Comparison of ENCODE assay signal across 21 mouse cellular contexts in genomic region chr5:139352317-139352716, GRCm38 (mm10). TPM values are rescaled to one million over a fixed set of nuclear protein-coding genes. Genes with fewer than 3 reads are reported as not detected.
A peak's percentile ranks its signal among the peaks of the same experiment; 100 is the strongest.
DNase-seq lines count a peak whose midpoint lies in the region; ATAC-seq and TF ChIP-seq lines count a peak whose summit lies in the region.
"Had no signal": no experiment of that assay in that cellular context is flagged by ENCODE, and none has a peak within 500 bp of the region (broad histone marks: within the 10 kb centered on the region; RNA-seq: fewer than 3 reads in every experiment).

TSS of gene Cyp2w1 (plus strand) at chr5:139352617.

- DNase-seq in heart, adult 8-10 months (ENCODE audit: low spot score) = no peak
- DNase-seq in adipocyte (ENCODE audit: low spot score) = no peak
- DNase-seq in kidney, adult 2 months = no peak
- DNase-seq in T-cell, adult 2 months (ENCODE audit: low spot score) = no peak
- DNase-seq: adrenal gland, postnatal 10 days; cerebellum, adult 11 months; gastrocnemius, postnatal 25 days; layer of hippocampus, adult 9-11 months; right cerebral cortex, postnatal 4 days; thymus, adult 18-20 months had no signal

- no peaks in the 10 kb centered on the region for H3K9me3 ChIP-seq in heart, embryonic 13.5 days
- no peaks in the 10 kb centered on the region for H3K9me3 ChIP-seq in midbrain, embryonic 13.5 days
- H3K9me3 ChIP-seq in midbrain, embryonic 15.5 days = no peaks in the 10 kb centered on the region
- no peaks in the 10 kb centered on the region for H3K9me3 ChIP-seq in limb, embryonic 12.5 days
- H3K9me3 ChIP-seq: forebrain, embryonic 13.5 days; megakaryocyte, embryonic 14.5 days had no signal

- H3K4me1 ChIP-seq in heart, embryonic 13.5 days = peaks cover 16% of the 10 kb centered on the region
- H3K4me1 ChIP-seq in midbrain, embryonic 13.5 days (replicated peaks) = peaks cover 9% of the 10 kb centered on the region
- H3K4me1 ChIP-seq in midbrain, embryonic 15.5 days = no peaks in the 10 kb centered on the region; the same call in 1 of the 2 replicates
- H3K4me1 ChIP-seq in limb, embryonic 12.5 days (replicated peaks) = peaks cover 32% of the 10 kb centered on the region
- peaks cover 6% of the 10 kb centered on the region; the same call in 1 of the 2 replicates for H3K4me1 ChIP-seq in kidney, adult 2 months (ENCODE audit: control insufficient read depth, insufficient read depth, low read length)

- no peak for ATAC-seq in heart, embryonic 13.5 days (ENCODE audit: extremely low read depth, insufficient number of reproducible peaks, low FRiP score, low TSS enrichment)
- ATAC-seq in midbrain, embryonic 13.5 days = no peak
- no peak for ATAC-seq in midbrain, embryonic 15.5 days (replicated peaks)
- no peak for ATAC-seq in limb, embryonic 12.5 days (ENCODE audit: insufficient number of reproducible peaks, insufficient read depth, low FRiP score, low TSS enrichment, low read depth)
- ATAC-seq: forebrain, embryonic 13.5 days; inflammation-experienced regulatory T-cells, adult 6 months had no signal

- no peak for TF ChIP-seq CTCF in kidney, adult 2 months (conservative IDR thresholded peaks at IDR 0.05; ENCODE audit: insufficient read depth, insufficient read length, low read depth, low read length)

- peak within 1 kb of the TSS; percentile 56 for H3K9ac ChIP-seq in heart, embryonic 13.5 days
- peak within 1 kb of the TSS; percentile 36; the same call in 1 of the 2 replicates for H3K9ac ChIP-seq in midbrain, embryonic 13.5 days (replicated peaks)
- no peak within 1 kb of the TSS for H3K9ac ChIP-seq in midbrain, embryonic 15.5 days
- peak within 1 kb of the TSS; percentile 40; the same call in 1 of the 2 replicates for H3K9ac ChIP-seq in limb, embryonic 12.5 days (replicated peaks)
- H3K9ac ChIP-seq: forebrain, embryonic 13.5 days; liver, embryonic 14.5 days had no signal

- H3K27ac ChIP-seq in heart, embryonic 13.5 days (replicated peaks) = no peak within 1 kb of the TSS; the same call in 1 of the 2 replicates
- no peak within 1 kb of the TSS for H3K27ac ChIP-seq in midbrain, embryonic 13.5 days
- no peak within 1 kb of the TSS for H3K27ac ChIP-seq in midbrain, embryonic 15.5 days
- peak within 1 kb of the TSS; percentile 41; the same call in 1 of the 2 replicates for H3K27ac ChIP-seq in limb, embryonic 12.5 days
- no peak within 1 kb of the TSS for H3K27ac ChIP-seq in kidney, adult 2 months (ENCODE audit: insufficient read depth, low read depth, low read length)
- H3K27ac ChIP-seq: forebrain, embryonic 13.5 days; liver, embryonic 14.5 days had no signal

- no peaks in the 10 kb centered on the region for H3K36me3 ChIP-seq in heart, embryonic 13.5 days
- H3K36me3 ChIP-seq in midbrain, embryonic 13.5 days = no peaks in the 10 kb centered on the region
- no peaks in the 10 kb centered on the region for H3K36me3 ChIP-seq in midbrain, embryonic 15.5 days (replicated peaks)
- H3K36me3 ChIP-seq in limb, embryonic 12.5 days = no peaks in the 10 kb centered on the region
- H3K36me3 ChIP-seq in kidney, adult 2 months (ENCODE audit: control insufficient read depth, insufficient read depth, low read length) = no peaks in the 10 kb centered on the region

- peak within 1 kb of the TSS; percentile 20; the same call in 1 of the 2 replicates for H3K4me2 ChIP-seq in heart, embryonic 13.5 days
- no peak within 1 kb of the TSS for H3K4me2 ChIP-seq in midbrain, embryonic 13.5 days (replicated peaks)
- H3K4me2 ChIP-seq in midbrain, embryonic 15.5 days = no peak within 1 kb of the TSS
- H3K4me2 ChIP-seq in limb, embryonic 12.5 days = peak within 1 kb of the TSS; percentile 32
- H3K4me2 ChIP-seq: forebrain, embryonic 13.5 days had no signal

- 49% methylated on average over 6 of the region's 6 CpGs for WGBS in heart, embryonic 13.5 days
- 68% methylated on average over 6 of the region's 6 CpGs for WGBS in midbrain, embryonic 13.5 days
- 67% methylated on average over 6 of the region's 6 CpGs for WGBS in midbrain, embryonic 15.5 days
- WGBS in limb, embryonic 12.5 days = 48% methylated on average over 6 of the region's 6 CpGs
- WGBS in kidney, adult 2 months = 76% methylated on average over 6 of the region's 6 CpGs

- no peak for TF ChIP-seq POLR2A in kidney, adult 2 months (IDR thresholded peaks at IDR 0.05; ENCODE audit: low read depth, low read length)

- peaks cover 82% of the 10 kb centered on the region for H3K27me3 ChIP-seq in heart, embryonic 13.5 days (replicated peaks)
- peaks cover 7% of the 10 kb centered on the region; the same call in 1 of the 2 replicates for H3K27me3 ChIP-seq in midbrain, embryonic 13.5 days
- no peaks in the 10 kb centered on the region for H3K27me3 ChIP-seq in midbrain, embryonic 15.5 days (replicated peaks)
- H3K27me3 ChIP-seq in limb, embryonic 12.5 days = peaks cover 11% of the 10 kb centered on the region
- H3K27me3 ChIP-seq in kidney, adult 2 months (replicated peaks; ENCODE audit: control insufficient read depth, insufficient read depth, low read length) = no peaks in the 10 kb centered on the region

- H3K4me3 ChIP-seq in heart, embryonic 13.5 days = no peak within 1 kb of the TSS
- H3K4me3 ChIP-seq in midbrain, embryonic 13.5 days (replicated peaks) = no peak within 1 kb of the TSS
- no peak within 1 kb of the TSS for H3K4me3 ChIP-seq in midbrain, embryonic 15.5 days
- 0 out of 2 replicates have a peak within 1 kb of the TSS, but pooled peaks have one; percentile 3 for H3K4me3 ChIP-seq in limb, embryonic 12.5 days (replicated peaks)
- H3K4me3 ChIP-seq in kidney, adult 2 months (ENCODE audit: insufficient read depth, low read depth, low read length) = no peak within 1 kb of the TSS
- H3K4me3 ChIP-seq: forebrain, embryonic 13.5 days; megakaryocyte, embryonic 14.5 days had no signal

RNA-seq across cellular contexts. Expression of gene Cyp2w1, which starts in this region (rescaled TPM):
- polyA plus RNA-seq in heart, embryonic 13.5 days (2015; fragmentation: Nextera tagmentation; extraction: Ambion mirVana) = not detected in 2 replicates
- total RNA-seq in heart, adult 8-10 months (2022) = not detected
- polyA plus RNA-seq in midbrain, embryonic 13.5 days (2015; fragmentation: Nextera tagmentation; extraction: Ambion mirVana) = not detected in 2 replicates
- 0.46 TPM in 1 of 2 replicates, not detected in the other for polyA plus RNA-seq in midbrain, embryonic 15.5 days (2015; fragmentation: Nextera tagmentation; extraction: Ambion mirVana)
- 0.90 and 1.0 TPM in 2 replicates for polyA plus RNA-seq in limb, embryonic 12.5 days (2016; fragmentation: Nextera tagmentation; extraction: Ambion mirVana)
- not detected in 2 replicates for polyA plus RNA-seq in kidney, adult 2 months (2012; rRNA removed)
- total RNA-seq: adrenal gland, postnatal 10 days; gastrocnemius, postnatal 25 days; neutrophil, adult 5-6 weeks had no signal
- polyA plus RNA-seq: C2C12; cortical plate, adult 2 months; forebrain, embryonic 13.5 days; inflammation-experienced regulatory T-cells, adult 6 months had no signal

Comparison
In these comparisons a context has a peak if more than half of its experiments do, and no peak if none do; other contexts are left out.
1. H3K4me2 ChIP-seq: peak in heart, embryonic 13.5 days (single experiment) and limb, embryonic 12.5 days (single experiment); none in midbrain, embryonic 13.5 days (single experiment) and midbrain, embryonic 15.5 days (single experiment).